Mouse (Mus musculus) embryonic facial prominence, embryonic 12.5 days (tissue): Measurements from ENCODE around the gene Pde4b. TPM values are rescaled to one million over a fixed set of nuclear protein-coding genes. Genes with fewer than 3 reads are reported as not detected.

Source experiments
- ATAC-seq: fragments of 200-750 bp; cut with Nextera tagmentation; 2 replicates; pipeline ENCODE4 v1.8.0; 2017; ENCODE audit not compliant: insufficient number of reproducible peaks, insufficient read depth, low FRiP score, low TSS enrichment
- H3K27ac ChIP-seq: fragments of 300-500 bp; sonication (generic); 2 replicates; pipeline ENCODE4 v1.5.1; 2016; ENCODE audit warnings: mild to moderate bottlenecking
- H3K27me3 ChIP-seq: fragments of 300-500 bp; sonication (generic); 2 replicates; pipeline ENCODE4 v1.6.1; 2016; ENCODE audit warnings: mild to moderate bottlenecking, moderate library complexity
- H3K36me3 ChIP-seq: fragments of 300-500 bp; sonication (generic); 2 replicates; pipeline ENCODE4 v1.6.1; 2016; ENCODE audit warnings: mild to moderate bottlenecking
- H3K4me1 ChIP-seq: fragments of 300-500 bp; sonication (generic); 2 replicates; pipeline ENCODE4 v1.6.1; 2016
- H3K4me2 ChIP-seq: fragments of 300-500 bp; sonication (generic); replicated peaks from 2 replicates; pipeline ENCODE4 v1.6.1; 2016; ENCODE audit warnings: mild to moderate bottlenecking, moderate library complexity
- H3K4me3 ChIP-seq: fragments of 300-500 bp; sonication (generic); 2 replicates; pipeline ENCODE4 v1.5.1; 2016; ENCODE audit warnings: mild to moderate bottlenecking
- H3K9ac ChIP-seq: fragments of 300-500 bp; sonication (generic); 2 replicates; pipeline ENCODE4 v1.6.1; 2016; ENCODE audit warnings: mild to moderate bottlenecking, moderate library complexity
- H3K9me3 ChIP-seq: fragments of 300-500 bp; sonication (generic); 2 replicates; pipeline ENCODE4 v1.6.1; 2016; ENCODE audit warnings: mild to moderate bottlenecking, moderate library complexity
- WGBS: fragments of 180-500 bp; shearing (Covaris S2); methylation state at CpG from one replicate; pipeline ENCODE4 v1.1.7; 2016; 5-methylcytosine and 5-hydroxymethylcytosine counted together
- polyA plus RNA-seq: library from polyadenylated mRNA; unstranded; fragments of >200 nt; fragmentation: Nextera tagmentation; extraction: Ambion mirVana; gene quantifications from 2 replicates; pipeline ENCODE4 v1.2.1, GENCODE M21; 2016

Pde4b gene
- polyA plus RNA-seq, 1 experiment from 2014 or later = 11.1 TPM

DNA sequence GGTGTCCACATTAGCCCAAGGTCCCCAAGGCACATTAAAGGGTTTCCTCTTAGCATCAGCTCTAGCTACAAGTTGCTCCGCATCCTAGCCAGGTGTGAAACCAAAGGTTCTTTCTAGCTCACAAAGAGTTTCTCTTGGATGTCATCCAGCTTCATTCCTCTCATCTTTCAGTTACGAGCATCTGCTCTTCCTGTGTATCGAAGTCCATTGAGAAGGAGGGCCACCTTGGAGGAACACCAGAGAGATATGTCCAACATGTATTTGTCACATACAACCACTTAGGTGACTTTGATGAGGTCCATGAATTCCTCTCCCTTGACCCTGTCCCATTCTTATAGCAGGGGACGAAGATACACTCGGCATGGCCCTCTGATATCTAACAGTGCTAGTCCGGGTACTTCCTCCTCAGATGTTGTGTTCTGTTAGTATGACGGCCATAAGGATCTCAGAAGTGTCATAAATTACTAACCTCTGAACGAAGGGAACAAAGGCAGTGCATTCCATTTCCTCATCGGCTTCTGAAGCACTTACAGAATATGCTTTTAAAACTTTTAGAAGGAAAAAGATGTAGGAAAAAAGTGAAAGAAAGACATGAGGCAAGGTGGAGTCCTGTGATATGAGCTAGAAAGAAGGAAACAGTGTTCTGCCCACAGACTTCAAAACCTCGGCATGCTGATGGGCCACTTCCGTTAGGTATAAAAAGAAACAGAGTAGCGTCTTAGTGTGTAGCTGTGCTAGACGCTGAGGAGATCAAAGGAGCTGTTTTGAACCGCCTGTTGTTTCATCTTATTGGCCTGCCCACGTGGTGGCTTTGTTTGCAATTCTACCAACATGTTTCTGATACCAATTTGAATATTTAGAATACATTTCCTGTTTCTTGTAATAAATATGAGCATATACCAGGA is 419.3 kb downstream of the Pde4b start:
- Histone ChIP-seq H3K4me1 (peaks cover 6% of the 10 kb centered on the region), H3K4me3 (no peak overlapping the region), H3K9ac (no peak overlapping the region), H3K27me3 (no peaks in the 10 kb centered on the region), H3K36me3 (no peaks in the 10 kb centered on the region), H3K4me2 (no peak overlapping the region), H3K27ac (no peak overlapping the region), H3K9me3 (no peaks in the 10 kb centered on the region)
- WGBS = 76% methylated on average over 15 of the region's 15 CpGs
- ATAC-seq = no peak

DNA sequence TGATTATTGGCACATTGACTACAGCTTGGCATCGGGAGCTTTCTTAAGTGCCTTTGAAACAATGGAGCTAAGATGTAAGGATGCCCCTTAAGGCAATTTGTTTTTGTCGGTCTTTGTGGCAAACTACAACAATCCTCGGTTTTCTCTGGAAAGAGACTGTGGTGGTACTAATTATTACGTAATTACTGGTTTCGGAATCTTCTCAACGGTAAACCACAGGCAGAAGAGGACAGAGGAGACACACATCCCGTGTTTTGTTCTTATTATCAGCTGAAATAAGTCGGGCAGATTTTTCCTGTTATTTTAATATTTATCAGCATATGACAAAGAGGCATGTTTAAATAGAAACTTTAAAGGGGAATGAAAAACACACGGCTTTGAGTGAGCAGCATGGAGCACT is 420.0 kb downstream of the Pde4b start:
- Histone ChIP-seq H3K4me1 (peaks cover 13% of the 10 kb centered on the region), H3K9ac (no peak overlapping the region), H3K36me3 (no peaks in the 10 kb centered on the region), H3K27ac (no peak overlapping the region), H3K27me3 (no peaks in the 10 kb centered on the region), H3K4me2 (no peak overlapping the region), H3K9me3 (no peaks in the 10 kb centered on the region), H3K4me3 (no peak overlapping the region)
- ATAC-seq = no peak
- WGBS = 64% methylated on average over 9 of the region's 9 CpGs

GRCm38 (mm10) chr4:102507753-102508152 is 420.4 kb downstream of the Pde4b start:
- peaks cover 14% of the 10 kb centered on the region for H3K4me1 ChIP-seq
- no peak overlapping the region for H3K9ac ChIP-seq
- H3K4me3 ChIP-seq = no peak overlapping the region
- no peak for ATAC-seq
- no peaks in the 10 kb centered on the region for H3K27me3 ChIP-seq
- no peak overlapping the region for H3K4me2 ChIP-seq
- no peaks in the 10 kb centered on the region for H3K9me3 ChIP-seq
- WGBS = 78% methylated on average over 2 of the region's 2 CpGs
- H3K27ac ChIP-seq = no peak overlapping the region
- no peaks in the 10 kb centered on the region for H3K36me3 ChIP-seq

DNA sequence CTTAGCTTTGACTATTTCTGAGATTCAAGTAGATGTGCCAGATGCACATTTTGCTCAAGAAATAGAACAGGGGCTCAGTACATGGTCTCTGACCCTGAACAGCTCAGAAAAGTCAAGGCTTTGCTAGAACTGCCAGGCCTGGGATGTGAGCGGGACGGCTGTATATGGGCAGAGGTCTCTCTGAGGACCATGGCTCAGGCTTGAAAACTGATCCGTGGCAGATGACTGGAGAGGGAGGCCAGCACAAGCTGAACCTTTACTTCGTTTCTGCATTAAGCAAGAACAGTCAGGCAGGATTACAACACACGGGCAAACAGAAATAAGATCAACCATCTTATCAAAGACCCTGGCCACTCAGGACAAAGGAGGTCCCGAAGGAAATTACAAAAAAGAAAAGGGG is 422.7 kb downstream of the Pde4b start:
- H3K9ac ChIP-seq = no peak overlapping the region
- H3K27me3 ChIP-seq = no peaks in the 10 kb centered on the region
- no peak overlapping the region for H3K27ac ChIP-seq
- ATAC-seq = no peak
- no peaks in the 10 kb centered on the region for H3K9me3 ChIP-seq
- peaks cover 14% of the 10 kb centered on the region for H3K4me1 ChIP-seq
- H3K4me3 ChIP-seq = no peak overlapping the region
- no peaks in the 10 kb centered on the region for H3K36me3 ChIP-seq
- 43% methylated on average over 6 of the region's 6 CpGs for WGBS
- no peak overlapping the region for H3K4me2 ChIP-seq

- H3K4me1 ChIP-seq = peaks cover 14% of the 10 kb centered on the region
- H3K9me3 ChIP-seq = no peaks in the 10 kb centered on the region
- H3K4me3 ChIP-seq = no peak overlapping the region
- H3K9ac ChIP-seq = no peak overlapping the region
- peak overlapping the region; percentile 87 for H3K27ac ChIP-seq
- H3K27me3 ChIP-seq = no peaks in the 10 kb centered on the region
- WGBS = 25% methylated on average over 8 of the region's 8 CpGs
- H3K4me2 ChIP-seq = peak overlapping the region; percentile 44
- no peaks in the 10 kb centered on the region for H3K36me3 ChIP-seq
- peak; percentile 29; the same call in 1 of the 2 replicates for ATAC-seq
These were observed 423.6 kb downstream of the Pde4b start for GRCm38 (mm10) chr4:102510939-102511391.

DNA sequence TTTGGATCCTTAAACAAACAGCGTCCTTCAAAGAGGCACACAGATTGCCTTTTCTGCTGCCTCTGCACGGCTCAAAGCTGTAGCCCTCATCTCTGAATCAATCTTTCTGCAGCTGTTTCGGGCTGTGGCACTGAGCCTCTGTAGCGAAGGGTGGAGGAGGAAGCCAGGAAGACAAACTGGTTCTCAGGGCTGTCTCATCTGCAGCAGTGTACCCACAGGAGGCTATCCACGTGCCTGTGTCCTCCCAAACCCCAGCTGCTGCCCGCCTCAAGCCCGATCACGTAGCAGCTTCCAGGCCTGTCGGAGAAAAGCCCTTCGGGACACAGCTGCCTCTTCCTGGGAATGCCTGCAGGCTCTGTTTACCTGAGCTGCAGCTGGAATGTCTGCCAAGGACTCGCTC is 424.2 kb downstream of the Pde4b start:
- H3K36me3 ChIP-seq = no peaks in the 10 kb centered on the region
- H3K4me3 ChIP-seq = 0 out of 2 replicates have a peak overlapping the region, but pooled peaks have one; percentile 10
- WGBS = 3% methylated on average over 11 of the region's 11 CpGs
- peaks cover 14% of the 10 kb centered on the region for H3K4me1 ChIP-seq
- peak; percentile 53; the same call in 1 of the 2 replicates for ATAC-seq
- no peaks in the 10 kb centered on the region for H3K27me3 ChIP-seq
- H3K9me3 ChIP-seq = no peaks in the 10 kb centered on the region
- peak overlapping the region; percentile 87 for H3K27ac ChIP-seq
- no peak overlapping the region for H3K9ac ChIP-seq
- peak overlapping the region; percentile 44 for H3K4me2 ChIP-seq

DNA sequence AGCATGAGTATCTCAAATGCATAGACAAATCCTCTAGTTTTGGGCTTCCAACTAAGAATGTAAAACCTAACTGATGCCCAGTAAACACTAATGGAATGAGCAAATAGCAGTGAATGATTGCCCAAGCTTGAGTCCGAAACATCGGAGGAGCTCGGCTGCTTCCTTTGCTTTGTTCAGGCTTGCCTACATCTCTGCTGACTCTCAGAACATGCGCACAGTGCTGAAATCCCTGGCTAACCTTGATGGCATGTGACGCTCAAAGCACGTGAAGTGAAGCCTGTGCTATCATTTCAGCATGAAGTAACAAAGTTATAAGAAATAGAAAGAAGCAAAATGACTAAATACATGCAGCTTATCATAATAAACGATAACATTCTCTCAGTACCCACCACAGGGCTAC is 425.6 kb downstream of the Pde4b start:
- Histone ChIP-seq H3K9ac (no peak overlapping the region), H3K27ac (no peak overlapping the region), H3K4me3 (no peak overlapping the region), H3K4me1 (peaks cover 16% of the 10 kb centered on the region), H3K36me3 (no peaks in the 10 kb centered on the region), H3K27me3 (no peaks in the 10 kb centered on the region), H3K9me3 (no peaks in the 10 kb centered on the region), H3K4me2 (no peak overlapping the region)
- no peak for ATAC-seq
- WGBS = 84% methylated on average over 7 of the region's 7 CpGs

DNA sequence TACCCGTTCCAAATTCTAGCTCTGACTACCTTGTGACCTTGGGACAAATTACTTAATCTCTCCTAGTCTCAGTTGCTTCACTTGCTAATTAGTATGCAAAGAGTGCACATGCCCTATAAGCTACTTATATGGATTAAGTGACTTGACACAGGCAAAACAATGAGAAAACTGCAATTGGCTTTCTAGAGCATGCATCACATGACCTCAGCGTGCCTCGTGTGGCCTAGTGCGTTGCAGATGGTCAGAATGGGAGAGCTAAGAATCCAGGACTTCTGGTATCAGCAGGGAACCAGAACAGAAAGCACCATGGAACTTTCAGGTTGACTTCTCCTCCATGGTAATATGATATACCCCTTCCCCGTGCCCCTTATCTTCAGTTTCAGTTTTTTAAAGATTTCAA is 426.2 kb downstream of the Pde4b start:
- H3K27ac ChIP-seq = no peak overlapping the region
- H3K27me3 ChIP-seq = no peaks in the 10 kb centered on the region
- ATAC-seq = no peak
- peaks cover 16% of the 10 kb centered on the region for H3K4me1 ChIP-seq
- H3K9ac ChIP-seq = no peak overlapping the region
- H3K4me3 ChIP-seq = no peak overlapping the region
- H3K36me3 ChIP-seq = no peaks in the 10 kb centered on the region
- 61% methylated on average over 5 of the region's 5 CpGs for WGBS
- no peaks in the 10 kb centered on the region for H3K9me3 ChIP-seq
- no peak overlapping the region for H3K4me2 ChIP-seq

- 56% methylated on average over 3 of the region's 3 CpGs for WGBS
- no peak overlapping the region for H3K27ac ChIP-seq
- H3K9me3 ChIP-seq = no peaks in the 10 kb centered on the region
- no peak overlapping the region for H3K4me2 ChIP-seq
- ATAC-seq = no peak
- no peak overlapping the region for H3K4me3 ChIP-seq
- no peak overlapping the region for H3K9ac ChIP-seq
- no peaks in the 10 kb centered on the region for H3K36me3 ChIP-seq
- no peaks in the 10 kb centered on the region for H3K27me3 ChIP-seq
- peaks cover 16% of the 10 kb centered on the region for H3K4me1 ChIP-seq
These were observed 427.9 kb downstream of the Pde4b start for GRCm38 (mm10) chr4:102514972-102515835.

DNA sequence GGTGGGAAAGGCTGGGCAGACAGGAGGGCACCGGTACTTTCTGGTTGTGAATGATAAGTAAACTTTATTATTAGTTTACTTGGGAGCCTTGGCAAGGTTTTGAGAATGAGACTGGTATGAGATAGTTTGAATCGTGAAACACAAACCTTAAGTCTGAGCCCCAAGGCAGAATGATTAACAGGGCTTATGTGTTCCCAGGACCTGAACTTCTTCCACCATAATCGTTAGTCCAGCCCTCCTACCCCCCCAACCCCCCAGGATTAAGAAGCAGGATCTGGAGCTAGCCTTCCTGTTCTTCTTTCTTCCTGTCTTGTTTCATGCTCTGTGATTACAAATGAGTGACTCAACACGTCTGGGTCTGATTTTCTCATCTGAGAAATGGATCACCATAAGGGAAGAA is 429.1 kb downstream of the Pde4b start:
- peaks cover 13% of the 10 kb centered on the region for H3K4me1 ChIP-seq
- H3K27me3 ChIP-seq = no peaks in the 10 kb centered on the region
- no peak overlapping the region for H3K4me3 ChIP-seq
- no peaks in the 10 kb centered on the region for H3K9me3 ChIP-seq
- no peak for ATAC-seq
- WGBS = 52% methylated on average over 4 of the region's 4 CpGs
- no peak overlapping the region for H3K4me2 ChIP-seq
- H3K27ac ChIP-seq = no peak overlapping the region
- H3K9ac ChIP-seq = no peak overlapping the region
- no peaks in the 10 kb centered on the region for H3K36me3 ChIP-seq

GRCm38 (mm10) chr4:102516982-102517630 is 429.8 kb downstream of the Pde4b start:
- no peaks in the 10 kb centered on the region for H3K9me3 ChIP-seq
- H3K36me3 ChIP-seq = no peaks in the 10 kb centered on the region
- 67% methylated on average over 7 of the region's 7 CpGs for WGBS
- H3K4me2 ChIP-seq = no peak overlapping the region
- no peak overlapping the region for H3K4me3 ChIP-seq
- ATAC-seq = no peak
- no peaks in the 10 kb centered on the region for H3K27me3 ChIP-seq
- H3K4me1 ChIP-seq = peaks cover 5% of the 10 kb centered on the region; the same call in 1 of the 2 replicates
- H3K9ac ChIP-seq = no peak overlapping the region
- no peak overlapping the region for H3K27ac ChIP-seq
